Mouse (Mus musculus) intestine, embryonic 15.5 days (tissue): ENCODE measurements around the gene Lrg1. TPM values are rescaled to one million over a fixed set of nuclear protein-coding genes. Genes with fewer than 3 reads are reported as not detected.

Source experiments
- ATAC-seq: fragments of 200-750 bp; cut with Nextera tagmentation; 2 replicates; pipeline ENCODE4 v1.8.0; 2017; ENCODE audit warnings: moderate TSS enrichment, moderate library complexity
- H3K27ac ChIP-seq: fragments of 300-500 bp; sonication (generic); 2 replicates; pipeline ENCODE4 v1.5.1; 2015; ENCODE audit warnings: mild to moderate bottlenecking, inconsistent platforms
- H3K27me3 ChIP-seq: fragments of 300-500 bp; sonication (generic); replicated peaks from 2 replicates; pipeline ENCODE4 v1.6.1; 2015; ENCODE audit warnings: inconsistent platforms
- H3K36me3 ChIP-seq: fragments of 300-500 bp; sonication (generic); 2 replicates; pipeline ENCODE4 v1.6.1; 2015; ENCODE audit warnings: inconsistent platforms
- H3K4me1 ChIP-seq: fragments of 300-500 bp; sonication (generic); replicated peaks from 2 replicates; pipeline ENCODE4 v1.6.1; 2015; ENCODE audit warnings: inconsistent platforms
- H3K4me2 ChIP-seq: fragments of 300-500 bp; sonication (generic); replicated peaks from 2 replicates; pipeline ENCODE4 v1.6.1; 2015; ENCODE audit warnings: mild to moderate bottlenecking, inconsistent platforms
- H3K4me3 ChIP-seq: fragments of 300-500 bp; sonication (generic); replicated peaks from 2 replicates; pipeline ENCODE4 v1.5.1; 2015; ENCODE audit warnings: inconsistent platforms
- H3K9ac ChIP-seq: fragments of 300-500 bp; sonication (generic); 2 replicates; pipeline ENCODE4 v1.6.1; 2015; ENCODE audit warnings: inconsistent platforms
- H3K9me3 ChIP-seq: fragments of 300-500 bp; sonication (generic); 2 replicates; pipeline ENCODE4 v1.6.1; 2016; ENCODE audit warnings: inconsistent platforms
- WGBS: fragments of 180-500 bp; shearing (Covaris S2); methylation state at CpG from one replicate; pipeline ENCODE4 v1.1.7; 2015; 5-methylcytosine and 5-hydroxymethylcytosine counted together
- polyA plus RNA-seq: library from polyadenylated mRNA; unstranded; fragments of >200 nt; fragmentation: Nextera tagmentation; extraction: Ambion mirVana; gene quantifications from 2 replicates; pipeline ENCODE4 v1.2.1, GENCODE M21; 2015

Gene Lrg1
- polyA plus RNA-seq, result 0.15 and 0.33 TPM in 2 replicates

- H3K9ac ChIP-seq, result no peak within 1 kb of the TSS
- peaks cover 29% of the 10 kb centered on the region for H3K4me1 ChIP-seq
- peak within 1 kb of the TSS; percentile 23; the same call in 1 of the 2 replicates for H3K4me3 ChIP-seq
- no peaks in the 10 kb centered on the region for H3K36me3 ChIP-seq
- H3K27ac ChIP-seq, result no peak within 1 kb of the TSS
- H3K27me3 ChIP-seq, result peaks cover 66% of the 10 kb centered on the region
- no peak within 1 kb of the TSS; the same call in 1 of the 2 replicates for H3K4me2 ChIP-seq
- no peaks in the 10 kb centered on the region for H3K9me3 ChIP-seq
- WGBS, result 64% methylated on average over 2 of the region's 2 CpGs
- no peak for ATAC-seq
Measured at GRCm38 (mm10) chr17:56121826-56122225, at the start of gene Lrg1. Lrg1 (minus strand) TSS chr17:56122001.

- Histone ChIP-seq H3K27ac (no peak overlapping the region), H3K4me3 (no peak overlapping the region), H3K4me2 (no peak overlapping the region), H3K36me3 (peaks cover 5% of the 10 kb centered on the region), H3K9me3 (no peaks in the 10 kb centered on the region), H3K4me1 (no peaks in the 10 kb centered on the region), H3K9ac (no peak overlapping the region), H3K27me3 (no peaks in the 10 kb centered on the region)
- 73% methylated on average over 9 of the region's 9 CpGs for WGBS
- no peak for ATAC-seq
Measured at GRCm38 (mm10) chr17:56171456-56171855, 49.7 kb upstream of the Lrg1 start.

DNA sequence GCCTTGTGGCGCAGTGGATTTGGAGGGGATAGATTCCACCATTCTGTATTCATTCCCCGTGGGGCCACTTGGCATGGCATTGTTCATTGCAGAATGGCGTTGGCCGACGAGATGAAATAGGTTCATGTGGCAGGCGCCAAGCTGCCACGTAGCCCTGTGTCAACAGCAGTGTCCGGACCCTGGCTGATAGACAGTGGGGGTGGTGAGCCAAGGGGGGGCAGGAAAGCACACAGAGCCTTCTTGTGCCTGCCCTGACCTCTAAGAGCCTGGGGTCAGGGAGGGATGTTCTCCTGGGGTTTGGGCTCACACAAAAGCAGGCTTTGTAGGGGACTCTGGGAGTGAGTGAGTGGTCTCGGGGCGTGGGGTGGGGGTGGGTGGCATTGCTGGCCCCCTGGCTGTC is 48.8 kb upstream of the Lrg1 start:
- Histone ChIP-seq H3K27ac (0 out of 2 replicates have a peak overlapping the region, but pooled peaks have one; percentile 44), H3K9ac (no peak overlapping the region), H3K36me3 (peaks cover 3% of the 10 kb centered on the region), H3K4me1 (no peaks in the 10 kb centered on the region), H3K4me2 (no peak overlapping the region), H3K4me3 (no peak overlapping the region), H3K27me3 (no peaks in the 10 kb centered on the region), H3K9me3 (no peaks in the 10 kb centered on the region)
- WGBS, result 67% methylated on average over 10 of the region's 10 CpGs
- ATAC-seq, result no peak

- no peak overlapping the region for H3K4me2 ChIP-seq
- no peak overlapping the region for H3K4me3 ChIP-seq
- H3K36me3 ChIP-seq, result no peaks in the 10 kb centered on the region; the same call in 1 of the 2 replicates
- 62% methylated on average over 6 of the region's 6 CpGs for WGBS
- H3K27me3 ChIP-seq, result no peaks in the 10 kb centered on the region
- ATAC-seq, result 0 out of 2 replicates have a peak, but pooled peaks have one; percentile 13
- H3K9me3 ChIP-seq, result no peaks in the 10 kb centered on the region
- 0 out of 2 replicates have a peak overlapping the region, but pooled peaks have one; percentile 48 for H3K27ac ChIP-seq
- peaks cover 4% of the 10 kb centered on the region; the same call in 1 of the 2 replicates for H3K4me1 ChIP-seq
- no peak overlapping the region for H3K9ac ChIP-seq
Measured at GRCm38 (mm10) chr17:56169830-56170229, 48.0 kb upstream of the Lrg1 start.

DNA sequence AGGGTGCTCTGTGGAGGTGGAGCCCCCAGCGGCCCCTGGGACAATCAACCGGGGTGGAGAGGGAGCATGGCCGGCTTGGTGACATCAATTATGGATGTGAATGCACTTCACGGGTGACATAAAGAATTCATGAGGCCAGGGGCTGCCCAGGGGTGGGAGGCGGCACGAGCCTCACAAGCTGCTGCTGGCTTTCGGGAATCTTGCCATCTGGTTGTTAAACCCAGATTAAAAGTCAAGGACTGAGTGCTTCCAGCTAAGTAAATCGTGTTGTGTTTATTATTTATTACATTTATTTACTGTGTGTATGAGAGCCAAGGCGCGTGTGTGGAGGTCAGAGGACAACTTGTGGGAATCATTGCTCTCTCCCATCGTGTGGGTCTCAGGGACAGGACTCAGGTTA is 43.9 kb upstream of the Lrg1 start:
- Histone ChIP-seq H3K4me1 (peaks cover 27% of the 10 kb centered on the region), H3K36me3 (no peaks in the 10 kb centered on the region), H3K4me3 (no peak overlapping the region), H3K4me2 (0 out of 2 replicates have a peak overlapping the region, but pooled peaks have one; percentile 5), H3K27ac (no peak overlapping the region), H3K9me3 (no peaks in the 10 kb centered on the region), H3K27me3 (no peaks in the 10 kb centered on the region), H3K9ac (no peak overlapping the region)
- no peak for ATAC-seq
- WGBS, result 54% methylated on average over 11 of the region's 11 CpGs

- no peaks in the 10 kb centered on the region for H3K9me3 ChIP-seq
- no peak overlapping the region for H3K4me2 ChIP-seq
- no peak for ATAC-seq
- no peak overlapping the region for H3K9ac ChIP-seq
- H3K4me3 ChIP-seq, result no peak overlapping the region
- 82% methylated on average over 3 of the region's 3 CpGs for WGBS
- H3K36me3 ChIP-seq, result no peaks in the 10 kb centered on the region
- H3K4me1 ChIP-seq, result peaks cover 27% of the 10 kb centered on the region
- H3K27me3 ChIP-seq, result no peaks in the 10 kb centered on the region
- H3K27ac ChIP-seq, result no peak overlapping the region
Measured at GRCm38 (mm10) chr17:56164510-56164909, 42.7 kb upstream of the Lrg1 start.

GRCm38 (mm10) chr17:56163523-56164102 is 41.8 kb upstream of the Lrg1 start:
- Histone ChIP-seq H3K4me3 (0 out of 2 replicates have a peak overlapping the region, but pooled peaks have one; percentile 45), H3K4me2 (peak overlapping the region; percentile 88), H3K9me3 (no peaks in the 10 kb centered on the region), H3K27me3 (no peaks in the 10 kb centered on the region; the same call in 1 of the 2 replicates), H3K36me3 (no peaks in the 10 kb centered on the region), H3K4me1 (peaks cover 27% of the 10 kb centered on the region), H3K27ac (no peak overlapping the region), H3K9ac (peak overlapping the region; percentile 37; the same call in 1 of the 2 replicates)
- 59% methylated on average over 6 of the region's 6 CpGs for WGBS
- peak; percentile 44 for ATAC-seq

- H3K27ac ChIP-seq, result no peak within 1 kb of the TSS
- WGBS, result under 1% methylated on average over 30 of the region's 30 CpGs
Measured at GRCm38 (mm10) chr17:56162231-56162774, 40.5 kb upstream of the Lrg1 start, which contains the start of gene Tnfaip8l1. Tnfaip8l1 (plus strand) TSS chr17:56162477.

DNA sequence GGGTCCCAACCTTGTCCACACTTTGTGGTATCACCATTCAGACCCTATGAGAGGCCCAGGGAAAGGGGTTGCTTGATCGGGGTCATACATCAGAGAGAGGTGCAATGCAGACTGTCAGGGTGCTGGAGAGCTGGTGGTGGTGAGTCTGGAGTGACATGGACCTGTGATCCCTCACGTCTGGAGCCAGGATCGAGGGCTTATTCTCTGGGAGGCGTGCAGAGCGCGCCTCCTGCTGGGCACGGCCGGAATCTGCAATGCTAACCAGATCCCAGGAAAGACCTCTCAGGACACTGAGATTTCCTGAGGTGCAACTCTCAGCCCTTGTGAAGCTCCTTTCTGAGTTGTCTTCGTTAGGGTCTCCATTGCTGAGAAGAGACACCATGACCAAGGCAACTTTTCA is 37.9 kb upstream of the Lrg1 start:
- peaks cover 29% of the 10 kb centered on the region for H3K27me3 ChIP-seq
- H3K4me2 ChIP-seq, result no peak overlapping the region
- H3K27ac ChIP-seq, result no peak overlapping the region
- ATAC-seq, result no peak
- no peak overlapping the region for H3K9ac ChIP-seq
- no peaks in the 10 kb centered on the region for H3K36me3 ChIP-seq
- H3K9me3 ChIP-seq, result no peaks in the 10 kb centered on the region
- no peak overlapping the region for H3K4me3 ChIP-seq
- WGBS, result 4% methylated on average over 9 of the region's 9 CpGs
- H3K4me1 ChIP-seq, result peaks cover 22% of the 10 kb centered on the region

More at GRCm38 (mm10) chr17:56162231-56162774, 40.5 kb upstream of the Lrg1 start, which contains the start of gene Tnfaip8l1:
- peak; percentile 97 for ATAC-seq
- H3K27me3 ChIP-seq, result peaks cover 13% of the 10 kb centered on the region
- peaks cover 27% of the 10 kb centered on the region for H3K4me1 ChIP-seq
- H3K9me3 ChIP-seq, result no peaks in the 10 kb centered on the region
- H3K36me3 ChIP-seq, result no peaks in the 10 kb centered on the region
- peak within 1 kb of the TSS; percentile 88 for H3K4me2 ChIP-seq
- peak within 1 kb of the TSS; percentile 37 for H3K9ac ChIP-seq
- H3K4me3 ChIP-seq, result peak within 1 kb of the TSS; percentile 45

DNA sequence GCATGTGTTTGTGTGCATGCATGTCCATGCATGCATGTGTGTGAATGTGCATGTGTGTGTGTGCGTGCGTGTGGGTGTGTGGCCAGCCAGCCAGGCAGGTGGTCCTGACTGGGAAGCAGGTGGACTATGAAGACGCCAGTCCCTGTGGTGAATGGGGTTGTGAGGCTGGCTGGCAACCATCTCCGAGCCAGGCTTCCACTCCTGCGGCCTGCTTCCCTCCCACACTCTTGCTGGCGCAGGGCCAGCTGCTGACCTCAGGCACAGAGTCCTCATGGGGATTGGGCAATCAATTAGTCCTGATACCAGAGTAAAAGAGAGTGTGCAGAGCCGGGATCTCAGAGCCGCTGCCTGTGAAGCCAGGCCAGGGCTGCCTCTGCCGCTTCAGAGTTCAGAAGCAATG is 31.8 kb upstream of the Lrg1 start:
- no peak overlapping the region for H3K9ac ChIP-seq
- peaks cover 66% of the 10 kb centered on the region for H3K27me3 ChIP-seq
- no peaks in the 10 kb centered on the region for H3K9me3 ChIP-seq
- H3K4me1 ChIP-seq, result peaks cover 10% of the 10 kb centered on the region
- ATAC-seq, result peak; percentile 90
- H3K4me3 ChIP-seq, result no peak overlapping the region
- H3K4me2 ChIP-seq, result no peak overlapping the region
- H3K27ac ChIP-seq, result no peak overlapping the region
- WGBS, result 27% methylated on average over 9 of the region's 9 CpGs
- no peaks in the 10 kb centered on the region for H3K36me3 ChIP-seq

- Histone ChIP-seq H3K27me3 (peaks cover 74% of the 10 kb centered on the region), H3K9ac (no peak overlapping the region), H3K36me3 (no peaks in the 10 kb centered on the region), H3K4me1 (peaks cover 10% of the 10 kb centered on the region), H3K27ac (no peak overlapping the region), H3K4me3 (no peak overlapping the region), H3K9me3 (no peaks in the 10 kb centered on the region), H3K4me2 (no peak overlapping the region)
- WGBS, result 43% methylated on average over 2 of the region's 2 CpGs
- ATAC-seq, result no peak
Measured at GRCm38 (mm10) chr17:56149897-56150296, 28.1 kb upstream of the Lrg1 start.

GRCm38 (mm10) chr17:56148790-56149618 is 27.2 kb upstream of the Lrg1 start:
- no peak overlapping the region for H3K27ac ChIP-seq
- no peaks in the 10 kb centered on the region for H3K36me3 ChIP-seq
- 2% methylated on average over 29 of the region's 30 CpGs for WGBS
- peak overlapping the region; percentile 54 for H3K4me2 ChIP-seq
- H3K9me3 ChIP-seq, result no peaks in the 10 kb centered on the region
- peaks cover 72% of the 10 kb centered on the region for H3K27me3 ChIP-seq
- H3K9ac ChIP-seq, result no peak overlapping the region
- peaks cover 10% of the 10 kb centered on the region for H3K4me1 ChIP-seq
- no peak for ATAC-seq
- peak overlapping the region; percentile 10 for H3K4me3 ChIP-seq
